Mouse (Mus musculus): ENCODE data around the gene Scg5.

Scg5 gene

GRCm38 (mm10) chr2:113749721-113750120 is 79.2 kb downstream of the Scg5 start:
- DNase-seq (ENCODE audit: low read depth): no peak

DNA sequence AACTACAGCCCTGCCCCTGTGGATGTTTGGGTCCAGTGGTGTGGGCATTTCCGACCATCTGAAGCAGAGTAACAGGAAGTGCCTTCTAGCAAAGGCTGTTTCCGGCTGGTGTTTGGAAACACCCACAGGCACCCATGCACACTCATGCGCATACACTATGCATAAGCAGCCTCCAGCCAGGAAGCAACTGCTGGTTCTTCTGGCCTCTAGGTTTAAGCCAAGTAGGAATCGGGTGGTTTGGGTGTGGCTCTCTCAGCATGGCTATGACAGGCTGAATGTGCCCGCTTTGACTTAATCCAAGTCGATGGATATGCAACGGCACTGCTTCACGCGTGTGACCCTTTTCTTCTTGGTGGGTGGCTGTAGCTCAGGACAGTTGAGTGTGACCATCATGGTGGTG is 79.6 kb downstream of the Scg5 start:
- no peak for DNase-seq (ENCODE audit: low read depth)

DNA sequence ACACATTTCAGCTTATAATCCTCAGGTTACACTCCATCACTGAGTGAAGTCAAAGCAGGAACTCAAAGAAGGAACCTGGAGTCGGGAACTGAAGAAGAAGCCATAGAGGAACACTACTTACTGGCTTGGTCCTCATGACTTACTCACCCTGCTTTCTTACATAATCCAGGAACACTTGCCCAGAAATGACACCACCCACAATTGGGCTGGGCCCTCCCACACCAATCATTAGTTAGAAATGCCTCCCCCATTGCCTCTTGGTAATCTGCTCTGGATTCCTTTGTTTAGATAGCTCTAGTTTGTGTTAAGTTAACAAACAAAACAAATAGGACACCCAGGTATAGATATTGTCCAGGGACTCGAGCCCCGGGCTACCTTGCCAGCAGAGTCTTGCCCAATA is 100.3 kb downstream of the Scg5 start:
- DNase-seq (ENCODE audit: low read depth): no peak
